Mouse (Mus musculus) thymus, postnatal 4 days (tissue): ENCODE measurements around the gene Il1rapl1.

Experiments
- DNase-seq: peaks from one replicate; pipeline ENCODE4 v3.0.0; 2021

The Il1rapl1 gene

GRCm38 (mm10) chrX:88115609-88116073 is at the start of gene Il1rapl1:
Gene Il1rapl1 (minus strand): TSS chrX:88115645.
- no peak for DNase-seq

DNA sequence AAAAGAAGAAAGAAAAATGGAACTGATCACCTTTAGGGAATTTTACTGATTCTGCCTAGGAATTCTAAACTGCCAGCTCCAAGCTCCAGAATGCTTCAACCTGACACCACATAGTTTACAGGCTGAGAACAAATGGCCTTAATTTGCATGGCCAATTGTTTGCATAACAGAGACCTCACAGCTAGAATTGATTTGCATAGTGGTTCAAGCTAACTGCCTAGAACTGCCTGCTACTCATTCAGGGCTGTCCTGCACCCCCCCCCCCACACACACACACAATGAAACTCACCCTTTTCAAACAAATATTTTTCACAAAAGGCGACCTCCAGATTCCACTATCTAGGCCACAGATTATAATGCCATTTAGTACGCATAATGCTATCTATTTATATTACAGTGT is 42.6 kb upstream of the Il1rapl1 start:
- no peak for DNase-seq

- no peak for DNase-seq
Measured at GRCm38 (mm10) chrX:88125612-88126011, 10.2 kb upstream of the Il1rapl1 start.

GRCm38 (mm10) chrX:88120070-88120469 is 4.6 kb upstream of the Il1rapl1 start:
- no peak for DNase-seq

- DNase-seq, result no peak
Measured at GRCm38 (mm10) chrX:88117858-88118257, 2.4 kb upstream of the Il1rapl1 start.

GRCm38 (mm10) chrX:88116326-88116725 is 881 bp upstream of the Il1rapl1 start:
- no peak for DNase-seq

- DNase-seq, result no peak
Measured at GRCm38 (mm10) chrX:88113561-88113960, 1.9 kb downstream of the Il1rapl1 start.

- DNase-seq, result no peak
Measured at GRCm38 (mm10) chrX:88112254-88112653, 3.2 kb downstream of the Il1rapl1 start.

- DNase-seq, result no peak
Measured at GRCm38 (mm10) chrX:88109733-88110132, 5.7 kb downstream of the Il1rapl1 start.

DNA sequence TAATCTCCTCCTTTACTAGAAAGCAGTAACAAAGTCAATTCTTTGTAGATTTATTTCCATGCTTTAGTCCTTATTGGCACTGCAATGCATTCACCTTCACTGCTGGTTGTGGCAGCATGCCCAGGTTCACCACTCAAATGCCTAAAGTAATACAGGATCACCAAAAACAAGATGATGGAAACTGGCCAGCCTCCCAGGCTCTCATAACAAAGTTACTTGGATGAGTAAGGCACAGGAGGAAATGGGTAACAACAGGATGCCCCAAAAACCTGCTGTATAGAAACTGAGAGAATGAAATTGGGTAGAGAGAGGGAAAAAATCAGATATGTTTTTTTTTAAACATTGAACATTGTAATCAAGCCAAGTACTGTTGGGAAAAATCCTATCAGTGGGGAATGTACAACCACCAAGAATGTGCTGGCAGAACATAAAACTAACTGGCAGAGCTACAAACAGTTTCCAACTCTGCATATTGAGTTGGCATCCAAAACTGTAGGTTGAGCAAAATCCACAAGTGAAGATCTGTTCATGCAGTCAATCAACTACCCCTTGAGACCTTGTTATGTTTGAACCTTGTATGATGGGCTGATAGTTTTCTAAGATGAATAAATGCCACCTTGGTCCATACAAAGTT is 21.4 kb downstream of the Il1rapl1 start:
- DNase-seq, result no peak

- DNase-seq, result no peak
Measured at GRCm38 (mm10) chrX:88089873-88090272, 25.6 kb downstream of the Il1rapl1 start.

DNA sequence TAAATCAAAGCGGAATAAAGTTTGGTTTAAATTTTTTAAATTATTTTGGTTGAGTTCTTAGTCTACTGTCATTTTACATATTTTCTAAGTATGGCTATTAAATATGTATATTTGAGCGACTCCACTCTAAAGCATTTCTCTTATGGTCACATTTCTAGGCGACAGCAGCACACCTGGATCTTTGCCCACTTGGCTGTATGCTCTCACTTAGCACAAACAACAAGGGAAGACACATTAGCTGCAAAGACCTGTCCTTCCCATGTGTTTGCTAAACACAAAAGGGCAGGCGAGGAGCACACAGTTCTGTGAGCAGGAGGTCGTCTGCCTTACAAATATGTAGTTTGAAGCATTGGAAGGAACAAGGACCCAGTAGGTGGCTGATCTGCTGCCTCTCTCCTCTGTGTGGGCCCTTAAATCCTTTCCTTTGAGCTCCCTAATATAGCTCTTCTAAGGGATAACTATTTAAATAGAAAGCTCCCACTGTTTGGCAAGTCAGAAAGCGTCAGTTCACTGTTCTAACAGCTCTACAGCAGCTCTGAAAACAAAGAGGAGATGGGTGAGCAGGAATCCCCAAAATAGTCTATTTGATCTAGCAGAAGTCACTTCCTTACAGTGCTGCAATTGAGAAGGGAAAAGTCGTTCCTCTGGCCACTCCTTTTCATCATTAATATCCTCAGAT is 42.6 kb downstream of the Il1rapl1 start:
- no peak for DNase-seq

DNA sequence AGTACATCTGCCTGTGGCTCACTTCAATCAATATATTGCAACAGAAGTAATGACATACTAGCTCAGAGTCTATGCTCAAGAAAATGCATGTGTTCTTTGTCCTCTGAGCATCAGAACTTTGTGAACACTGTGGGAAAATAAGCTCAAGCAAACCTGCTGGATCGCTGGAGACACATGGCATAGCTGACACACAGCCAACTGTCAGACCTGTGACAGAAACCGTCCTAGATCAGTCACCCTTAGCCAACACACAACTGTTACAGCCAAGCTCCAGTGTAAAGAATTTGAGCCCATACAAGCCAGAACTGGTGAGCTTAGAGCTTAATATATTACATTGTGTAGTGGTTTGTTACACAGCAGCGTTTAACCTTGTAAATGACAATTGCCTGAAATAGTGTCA is 45.1 kb downstream of the Il1rapl1 start:
- DNase-seq, result no peak

GRCm38 (mm10) chrX:88043556-88043955 is 71.9 kb downstream of the Il1rapl1 start:
- no peak for DNase-seq

DNA sequence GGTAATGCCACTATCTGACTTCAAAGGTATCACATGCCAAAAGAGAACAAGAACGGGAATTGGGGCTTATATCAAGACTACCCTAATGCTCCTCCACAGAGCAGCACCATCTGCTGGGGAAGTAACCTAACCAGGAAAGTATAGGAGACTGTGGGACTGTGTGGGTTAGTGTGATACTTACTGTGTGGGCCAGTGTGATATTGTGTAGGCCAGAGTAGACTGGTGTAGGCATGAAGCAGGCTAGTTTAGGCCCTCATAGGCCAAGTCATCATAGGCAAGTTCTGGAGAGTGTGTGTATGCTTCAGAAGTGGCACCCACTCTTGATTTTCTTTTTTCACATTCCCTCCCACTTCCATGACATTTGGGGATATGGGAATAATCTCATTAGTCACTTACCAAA is 76.5 kb downstream of the Il1rapl1 start:
- DNase-seq, result no peak

- no peak for DNase-seq
Measured at GRCm38 (mm10) chrX:87897172-87897571, 218.3 kb downstream of the Il1rapl1 start.

DNA sequence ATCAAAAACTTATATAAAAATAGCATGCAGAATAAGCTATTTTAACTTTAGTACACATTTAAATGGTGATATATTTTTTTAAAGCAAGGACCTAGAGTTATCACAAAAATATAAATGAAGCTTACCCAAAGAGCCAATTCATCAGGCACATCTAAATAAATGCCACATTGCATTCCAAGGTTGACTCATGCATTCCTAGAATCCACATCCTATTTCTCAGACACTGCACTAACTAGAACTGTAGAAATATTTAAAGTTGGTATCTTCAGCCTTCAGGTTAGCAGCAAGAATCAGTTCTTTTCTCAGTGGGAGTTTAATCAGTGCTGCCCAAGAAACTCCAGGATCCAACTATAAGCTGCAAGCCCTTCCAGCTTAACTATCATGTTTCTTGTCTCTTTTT is 223.5 kb downstream of the Il1rapl1 start:
- no peak for DNase-seq

DNA sequence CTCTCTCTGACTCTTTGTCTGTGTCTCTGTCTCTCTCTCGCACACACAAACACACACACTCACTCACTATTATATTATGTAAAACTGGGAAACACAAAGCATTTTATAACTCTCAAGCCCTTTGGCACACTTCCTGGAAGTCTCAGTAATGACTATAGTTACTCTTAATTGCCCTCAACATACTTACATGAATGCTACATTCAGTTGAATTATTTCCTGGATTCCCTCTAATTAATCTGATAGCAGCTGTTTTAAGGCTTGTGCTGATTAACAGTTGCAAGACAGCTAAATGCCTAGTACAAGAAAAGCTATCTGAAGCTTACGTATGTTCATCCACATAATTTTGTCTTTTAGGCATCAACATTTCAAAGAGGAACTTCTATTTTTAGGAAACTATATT is 261.3 kb downstream of the Il1rapl1 start:
- no peak for DNase-seq

DNA sequence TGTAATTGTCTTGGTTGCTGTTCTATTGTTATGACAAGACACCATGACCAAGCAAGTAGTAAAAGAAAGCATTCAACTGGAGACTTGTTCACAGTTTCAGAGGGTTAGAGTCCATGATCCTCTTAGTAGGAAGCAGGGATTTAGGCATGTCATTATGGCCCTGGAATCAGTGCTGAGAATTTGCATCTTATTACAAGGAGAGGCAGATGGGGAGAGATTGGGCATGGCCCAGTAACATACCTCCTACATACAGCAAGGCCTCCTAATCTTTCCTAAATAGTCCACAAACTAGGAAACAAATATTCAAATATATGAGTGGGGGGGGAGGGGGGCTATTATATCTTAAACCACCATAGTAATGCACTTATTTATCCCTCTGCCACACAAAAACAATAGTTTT is 301.6 kb downstream of the Il1rapl1 start:
- no peak for DNase-seq

DNA sequence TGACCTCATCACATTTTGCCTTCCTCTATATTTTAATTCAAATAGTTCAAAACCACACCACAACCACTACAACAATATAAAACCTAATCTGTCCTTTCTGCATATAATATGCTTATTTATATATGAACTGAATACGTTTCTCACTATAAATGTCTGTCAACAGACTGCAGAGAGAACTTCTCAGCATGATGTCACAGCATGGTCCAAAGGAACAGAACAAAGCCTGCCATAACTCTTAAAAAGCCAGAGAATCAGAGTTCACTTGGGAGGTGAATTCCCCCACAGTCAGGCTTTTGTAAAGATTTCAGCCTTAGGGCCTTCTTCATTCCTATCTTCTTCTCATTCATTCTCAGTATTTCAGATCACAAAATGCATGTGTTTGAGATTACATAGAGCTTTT is 307.7 kb downstream of the Il1rapl1 start:
- no peak for DNase-seq

DNA sequence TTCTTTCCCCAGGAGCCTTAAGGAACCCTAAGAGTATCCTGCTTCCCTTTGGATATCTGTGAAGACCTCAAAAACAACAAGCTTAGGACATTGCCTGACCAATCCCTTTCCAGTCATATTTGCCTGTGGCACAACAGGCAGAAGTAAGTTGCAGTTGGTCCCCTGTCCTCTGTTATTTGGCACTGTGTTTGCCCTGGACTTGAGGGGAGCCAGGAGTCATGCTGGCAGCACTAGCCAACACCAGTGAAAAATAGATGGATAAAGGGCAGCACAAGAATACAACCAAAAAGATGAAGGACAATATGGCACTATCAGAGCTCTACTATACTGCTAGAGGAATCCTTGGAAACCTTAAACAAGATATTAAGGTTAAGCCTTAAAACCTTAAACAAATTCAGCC is 322.4 kb downstream of the Il1rapl1 start:
- no peak for DNase-seq

GRCm38 (mm10) chrX:87710589-87710988 is 404.9 kb downstream of the Il1rapl1 start:
- no peak for DNase-seq

- no peak for DNase-seq
Measured at GRCm38 (mm10) chrX:87663856-87664255, 451.6 kb downstream of the Il1rapl1 start.

GRCm38 (mm10) chrX:87655644-87656043 is 459.8 kb downstream of the Il1rapl1 start:
- no peak for DNase-seq

DNA sequence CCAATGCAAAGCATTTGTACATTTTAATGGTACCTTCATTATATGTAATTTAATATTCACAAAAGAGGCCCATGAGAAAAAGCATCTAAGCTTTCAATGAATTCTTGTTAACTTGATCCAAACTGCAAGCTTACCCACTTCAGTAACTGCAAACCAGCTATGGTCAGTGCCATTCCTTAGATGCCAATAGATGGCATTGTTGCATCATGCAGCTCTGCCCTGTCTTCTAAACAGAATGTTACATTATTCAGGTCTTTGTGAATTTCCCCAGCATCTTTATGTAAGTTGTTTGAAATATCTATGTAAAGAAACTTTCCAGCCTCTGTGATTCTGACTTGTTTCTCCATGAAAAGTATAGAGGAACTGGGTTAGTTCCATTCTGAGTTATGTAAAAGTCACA is 514.5 kb downstream of the Il1rapl1 start:
- DNase-seq, result no peak
